Mouse (Mus musculus) lung, postnatal 0 days (tissue): Measurements from ENCODE around the gene Jaml. TPM values are rescaled to one million over a fixed set of nuclear protein-coding genes. Genes with fewer than 3 reads are reported as not detected.
"Not testable (repeated sequence)": the region's sequence is repeated elsewhere in the genome, so short reads cannot be mapped to it uniquely, and the experiment has no call there.

Experiments
- ATAC-seq: fragments of 200-750 bp; cut with Nextera tagmentation; 2 replicates; pipeline ENCODE4 v1.8.0; 2017; ENCODE audit warnings: moderate library complexity
- DNase-seq: peaks from one replicate; pipeline ENCODE4 v3.0.0-alpha.2; 2016; ENCODE audit warnings: low spot score
- H3K27ac ChIP-seq: fragments of 300-500 bp; sonication (generic); 2 replicates; pipeline ENCODE4 v1.5.1; 2014; ENCODE audit warnings: antibody characterized with exemption, mild to moderate bottlenecking, low read length, mixed read lengths
- H3K27me3 ChIP-seq: fragments of 300-500 bp; sonication (generic); replicated peaks from 2 replicates; pipeline ENCODE4 v1.6.1; 2014; ENCODE audit warnings: low read length, mixed read lengths; ENCODE audit not compliant: insufficient read depth
- H3K36me3 ChIP-seq: fragments of 300-500 bp; sonication (generic); 2 replicates; pipeline ENCODE4 v1.6.1; 2014; ENCODE audit warnings: low read length, mixed read lengths; ENCODE audit not compliant: insufficient read depth
- H3K4me1 ChIP-seq: fragments of 300-500 bp; sonication (generic); 2 replicates; pipeline ENCODE4 v1.6.1; 2014; ENCODE audit warnings: antibody characterized with exemption, low read depth, low read length, mixed read lengths; ENCODE audit not compliant: insufficient read depth
- H3K4me2 ChIP-seq: fragments of 300-500 bp; sonication (generic); replicated peaks from 2 replicates; pipeline ENCODE4 v1.6.1; 2014; ENCODE audit warnings: low read depth, mild to moderate bottlenecking, low read length, moderate library complexity, mixed read lengths
- H3K4me3 ChIP-seq: fragments of 300-500 bp; sonication (generic); 2 replicates; pipeline ENCODE4 v1.5.1; 2014; ENCODE audit warnings: low read depth, low read length
- H3K9ac ChIP-seq: fragments of 300-500 bp; sonication (generic); replicated peaks from 2 replicates; pipeline ENCODE4 v1.6.1; 2014; ENCODE audit warnings: low read depth, mild to moderate bottlenecking
- H3K9me3 ChIP-seq: fragments of 300-500 bp; sonication (generic); 2 replicates; pipeline ENCODE4 v1.6.1; 2016; ENCODE audit warnings: low read length, mixed read lengths
- CTCF ChIP-seq: IDR thresholded peaks from 2 replicates; pipeline ENCODE4 v1.5.1; 2016; ENCODE audit warnings: antibody characterized with exemption, mild to moderate bottlenecking
- EP300 ChIP-seq: IDR thresholded peaks from 2 replicates; pipeline ENCODE4 v1.6.1; 2016; ENCODE audit warnings: antibody characterized with exemption, mild to moderate bottlenecking, control low read depth
- WGBS: fragments of 180-500 bp; shearing (Covaris S2); extraction: QIAGEN DNeasy Blood & Tissue Kit; methylation state at CpG from one replicate; pipeline ENCODE4 v1.1.7; 2014; 5-methylcytosine and 5-hydroxymethylcytosine counted together
- polyA plus RNA-seq: library from polyadenylated mRNA; unstranded; fragments of >200 nt; fragmentation: Nextera tagmentation; extraction: Ambion mirVana; gene quantifications from 2 replicates; pipeline ENCODE4 v1.2.1, GENCODE M21; 2015

Jaml gene
- 2.1 and 3.3 TPM in 2 replicates for polyA plus RNA-seq

DNA sequence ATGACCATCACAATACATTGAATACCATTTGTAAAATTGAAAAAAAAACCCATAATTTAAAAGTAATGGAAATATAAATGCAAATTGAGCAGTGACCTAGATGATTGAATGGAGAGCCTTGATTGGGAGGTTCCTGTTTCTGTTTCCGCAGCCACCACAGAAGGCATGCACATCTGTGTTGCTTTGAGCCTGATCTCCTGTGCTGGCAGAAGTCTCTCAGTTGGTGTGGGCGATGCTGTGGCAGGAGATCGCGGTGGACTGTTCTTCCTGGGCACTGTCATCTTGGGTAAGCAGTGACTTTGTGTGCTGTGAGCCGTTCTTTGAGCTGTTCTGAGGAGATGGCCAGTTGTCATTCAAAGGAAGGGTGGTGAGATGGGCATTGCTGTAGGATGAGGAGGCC, at the start of gene Jaml:
Jaml (plus strand) TSS at position 173 of the 400 bp plus-strand sequence.
- 86% methylated on average over 5 of the region's 5 CpGs for WGBS
- no peak within 1 kb of the TSS for H3K27ac ChIP-seq
- DNase-seq, result no peak
- no peak within 1 kb of the TSS for H3K9ac ChIP-seq
- TF ChIP-seq EP300 (no peak), CTCF (no peak)
- H3K4me3 ChIP-seq, result no peak within 1 kb of the TSS
- H3K4me2 ChIP-seq, result no peak within 1 kb of the TSS
- H3K4me1 ChIP-seq, result no peaks in the 10 kb centered on the region
- no peaks in the 10 kb centered on the region for H3K27me3 ChIP-seq
- no peak for ATAC-seq
- H3K36me3 ChIP-seq, result no peaks in the 10 kb centered on the region
- no peaks in the 10 kb centered on the region for H3K9me3 ChIP-seq

GRCm38 (mm10) chr9:45030341-45030740, 48.6 kb upstream of the Jaml start:
- no peak overlapping the region for H3K27ac ChIP-seq
- WGBS, result 45% methylated on average over 6 of the region's 6 CpGs
- no peaks in the 10 kb centered on the region for H3K27me3 ChIP-seq
- no peak overlapping the region for H3K4me2 ChIP-seq
- H3K36me3 ChIP-seq, result no peaks in the 10 kb centered on the region
- DNase-seq (no peak), ATAC-seq (no peak)
- H3K4me3 ChIP-seq, result no peak overlapping the region
- H3K4me1 ChIP-seq, result no peaks in the 10 kb centered on the region
- no peak overlapping the region for H3K9ac ChIP-seq
- TF ChIP-seq EP300, result no peak
- TF ChIP-seq CTCF, result no peak
- no peaks in the 10 kb centered on the region for H3K9me3 ChIP-seq

GRCm38 (mm10) chr9:45032261-45032660, 46.7 kb upstream of the Jaml start:
- WGBS, result 51% methylated on average over 2 of the region's 2 CpGs
- no peak overlapping the region for H3K4me2 ChIP-seq
- no peak for ATAC-seq
- H3K9me3 ChIP-seq, result no peaks in the 10 kb centered on the region
- H3K36me3 ChIP-seq, result no peaks in the 10 kb centered on the region
- no peaks in the 10 kb centered on the region for H3K4me1 ChIP-seq
- DNase-seq, result no peak
- no peaks in the 10 kb centered on the region for H3K27me3 ChIP-seq
- H3K4me3 ChIP-seq, result no peak overlapping the region
- no peak overlapping the region for H3K9ac ChIP-seq
- H3K27ac ChIP-seq, result no peak overlapping the region
- TF ChIP-seq EP300 (no peak), CTCF (no peak)

GRCm38 (mm10) chr9:45034526-45034925, 44.5 kb upstream of the Jaml start:
- Histone ChIP-seq H3K36me3 (no peaks in the 10 kb centered on the region), H3K27me3 (no peaks in the 10 kb centered on the region), H3K9ac (no peak overlapping the region), H3K9me3 (no peaks in the 10 kb centered on the region), H3K4me3 (no peak overlapping the region), H3K27ac (no peak overlapping the region), H3K4me1 (no peaks in the 10 kb centered on the region), H3K4me2 (no peak overlapping the region)
- DNase-seq (no peak), ATAC-seq (no peak)
- WGBS, result 73% methylated on average over 3 of the region's 3 CpGs
- no peak for TF ChIP-seq EP300
- TF ChIP-seq CTCF, result no peak

DNA sequence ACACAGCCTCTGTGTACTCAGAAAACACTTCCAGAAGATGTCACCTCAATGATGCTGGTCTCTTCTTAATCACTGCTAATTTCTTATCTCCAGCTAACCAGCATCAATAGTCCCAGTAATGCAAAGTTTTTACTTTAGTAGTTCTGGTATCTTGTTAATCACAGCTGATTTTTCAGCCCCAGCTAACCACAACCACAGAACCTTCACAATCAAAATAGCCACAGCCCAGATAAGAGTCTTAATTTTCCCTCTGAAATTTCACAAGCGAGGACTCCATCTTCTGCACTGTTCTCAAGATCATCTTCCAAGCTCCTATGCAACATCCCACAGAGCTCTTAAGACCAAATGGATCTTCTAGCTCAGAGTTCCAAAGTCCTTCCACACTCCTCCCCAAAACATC, 41.2 kb upstream of the Jaml start:
- H3K36me3 ChIP-seq, H3K4me2 ChIP-seq, H3K9me3 ChIP-seq, H3K4me3 ChIP-seq, H3K27me3 ChIP-seq, H3K27ac ChIP-seq, ATAC-seq, H3K4me1 ChIP-seq, H3K9ac ChIP-seq, DNase-seq: not testable (repeated sequence)
- 73% methylated on average over 1 of the region's 1 CpGs for whole genome bisulfite sequencing

DNA sequence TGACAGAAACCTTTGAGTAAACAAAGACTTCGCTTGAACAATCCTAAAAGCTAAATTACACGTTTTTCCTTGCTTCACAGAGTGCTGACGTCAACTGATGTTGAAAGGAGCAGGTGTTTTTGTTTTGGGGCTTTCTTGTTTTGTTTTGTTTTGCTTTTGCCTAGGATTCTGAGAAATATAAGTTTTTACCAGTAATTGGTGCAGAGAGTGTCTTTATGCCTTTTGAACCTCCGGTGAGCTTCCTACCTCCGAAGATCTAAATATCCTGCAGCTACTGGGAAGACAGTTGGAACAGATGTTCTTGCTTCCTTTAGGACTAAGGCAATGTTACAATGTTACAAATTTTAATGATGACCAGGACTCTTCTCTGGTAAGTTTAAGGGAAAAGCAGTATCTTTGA, 39.5 kb upstream of the Jaml start, which contains the start of gene Mpzl2:
Mpzl2 (plus strand) TSS at position 301 of the 400 bp plus-strand sequence.
- DNase-seq (no peak), ATAC-seq (no peak)
- Histone ChIP-seq H3K36me3 (no peaks in the 10 kb centered on the region), H3K27ac (no peak within 1 kb of the TSS), H3K4me2 (peak within 1 kb of the TSS; percentile 45), H3K4me3 (no peak within 1 kb of the TSS; the same call in 1 of the 2 replicates), H3K9me3 (no peaks in the 10 kb centered on the region), H3K9ac (no peak within 1 kb of the TSS), H3K4me1 (no peaks in the 10 kb centered on the region), H3K27me3 (no peaks in the 10 kb centered on the region)
- TF ChIP-seq CTCF (no peak), EP300 (no peak)
- WGBS, result 42% methylated on average over 5 of the region's 5 CpGs
